Mouse (Mus musculus) hindbrain, embryonic 10.5 days (tissue): ENCODE results near the gene Rtn4ip1. TPM values are rescaled to one million over a fixed set of nuclear protein-coding genes. Genes with fewer than 3 reads are reported as not detected.

Experiments
- DNase-seq: peaks from one replicate; pipeline ENCODE4 v3.0.0-alpha.2; 2017; ENCODE audit warnings: low spot score
- H3K27ac ChIP-seq: fragments of 300-500 bp; sonication (generic); 2 replicates; pipeline ENCODE4 v1.5.1; 2016; ENCODE audit warnings: mild to moderate bottlenecking, moderate library complexity
- H3K27me3 ChIP-seq: fragments of 300-500 bp; sonication (generic); 2 replicates; pipeline ENCODE4 v1.6.1; 2016; ENCODE audit warnings: mild to moderate bottlenecking; ENCODE audit not compliant: poor library complexity, insufficient read depth, severe bottlenecking
- H3K36me3 ChIP-seq: fragments of 300-500 bp; sonication (generic); 2 replicates; pipeline ENCODE4 v1.6.1; 2016; ENCODE audit warnings: mild to moderate bottlenecking, moderate library complexity
- H3K4me1 ChIP-seq: fragments of 300-500 bp; sonication (generic); replicated peaks from 2 replicates; pipeline ENCODE4 v1.6.1; 2016; ENCODE audit warnings: mild to moderate bottlenecking
- H3K4me3 ChIP-seq: fragments of 300-500 bp; sonication (generic); 2 replicates; pipeline ENCODE4 v1.5.1; 2016; ENCODE audit warnings: mild to moderate bottlenecking, moderate library complexity
- H3K9me3 ChIP-seq: fragments of 300-500 bp; sonication (generic); 2 replicates; pipeline ENCODE4 v1.6.1; 2016; ENCODE audit warnings: mild to moderate bottlenecking, moderate library complexity
- WGBS: fragments of 180-500 bp; shearing (Covaris S2); methylation state at CpG from one replicate; pipeline ENCODE4 v1.1.7; 2016; 5-methylcytosine and 5-hydroxymethylcytosine counted together
- polyA plus RNA-seq: library from polyadenylated mRNA; unstranded; fragments of >200 nt; fragmentation: Nextera tagmentation; extraction: Ambion mirVana; gene quantifications from 2 replicates; pipeline ENCODE4 v1.2.1, GENCODE M21; 2016

Rtn4ip1 gene
- polyA plus RNA-seq, 1 experiment from 2014 or later: 17.5 TPM

GRCm38 (mm10) chr10:43998023-43998422 lies 96.4 kb downstream of the Rtn4ip1 start:
- 77% methylated on average over 9 of the region's 9 CpGs for WGBS
- Histone ChIP-seq H3K27ac (no peak overlapping the region), H3K27me3 (peaks cover 36% of the 10 kb centered on the region), H3K4me1 (peaks cover 13% of the 10 kb centered on the region), H3K36me3 (no peaks in the 10 kb centered on the region), H3K4me3 (no peak overlapping the region), H3K9me3 (no peaks in the 10 kb centered on the region)
- no peak for DNase-seq

- Histone ChIP-seq H3K4me1 (peaks cover 13% of the 10 kb centered on the region), H3K4me3 (no peak overlapping the region), H3K9me3 (no peaks in the 10 kb centered on the region), H3K36me3 (no peaks in the 10 kb centered on the region), H3K27ac (no peak overlapping the region), H3K27me3 (peaks cover 42% of the 10 kb centered on the region)
- 85% methylated on average over 8 of the region's 8 CpGs for WGBS
- DNase-seq: no peak
These were observed 97.0 kb downstream of the Rtn4ip1 start for GRCm38 (mm10) chr10:43998503-43999082.

GRCm38 (mm10) chr10:44000156-44000865 lies 98.7 kb downstream of the Rtn4ip1 start:
- Histone ChIP-seq H3K4me3 (no peak overlapping the region), H3K36me3 (no peaks in the 10 kb centered on the region), H3K27ac (no peak overlapping the region), H3K4me1 (peaks cover 23% of the 10 kb centered on the region), H3K27me3 (peaks cover 59% of the 10 kb centered on the region), H3K9me3 (no peaks in the 10 kb centered on the region)
- DNase-seq: no peak
- 67% methylated on average over 2 of the region's 2 CpGs for WGBS

GRCm38 (mm10) chr10:44002004-44002940 lies 100.7 kb downstream of the Rtn4ip1 start:
- Histone ChIP-seq H3K4me1 (peaks cover 33% of the 10 kb centered on the region), H3K27me3 (peaks cover 79% of the 10 kb centered on the region), H3K4me3 (no peak overlapping the region), H3K36me3 (no peaks in the 10 kb centered on the region), H3K27ac (no peak overlapping the region), H3K9me3 (no peaks in the 10 kb centered on the region)
- WGBS: 18% methylated on average over 14 of the region's 14 CpGs
- DNase-seq: peak; percentile 34

- H3K27ac ChIP-seq: peak overlapping the region; percentile 53; the same call in 1 of the 2 replicates
- 3% methylated on average over 11 of the region's 11 CpGs for WGBS
- H3K4me1 ChIP-seq: peaks cover 33% of the 10 kb centered on the region
- H3K9me3 ChIP-seq: no peaks in the 10 kb centered on the region
- no peak for DNase-seq
- H3K27me3 ChIP-seq: peaks cover 84% of the 10 kb centered on the region
- peak overlapping the region; percentile 55 for H3K4me3 ChIP-seq
- no peaks in the 10 kb centered on the region for H3K36me3 ChIP-seq
These were observed 101.5 kb downstream of the Rtn4ip1 start for GRCm38 (mm10) chr10:44002995-44003524.

GRCm38 (mm10) chr10:44003551-44004151 lies 102.0 kb downstream of the Rtn4ip1 start:
- under 1% methylated on average over 68 of the region's 68 CpGs for WGBS
- H3K27ac ChIP-seq: peak overlapping the region; percentile 53; the same call in 1 of the 2 replicates
- H3K9me3 ChIP-seq: no peaks in the 10 kb centered on the region
- peak overlapping the region; percentile 55 for H3K4me3 ChIP-seq
- H3K27me3 ChIP-seq: peaks cover 79% of the 10 kb centered on the region
- peaks cover 33% of the 10 kb centered on the region for H3K4me1 ChIP-seq
- DNase-seq: peak; percentile 61
- H3K36me3 ChIP-seq: no peaks in the 10 kb centered on the region

- DNase-seq: peak; percentile 52
- H3K4me3 ChIP-seq: peak overlapping the region; percentile 55
- WGBS: 1% methylated on average over 33 of the region's 33 CpGs
- H3K4me1 ChIP-seq: peaks cover 33% of the 10 kb centered on the region
- H3K27me3 ChIP-seq: peaks cover 81% of the 10 kb centered on the region
- no peak overlapping the region for H3K27ac ChIP-seq
- H3K9me3 ChIP-seq: no peaks in the 10 kb centered on the region
- H3K36me3 ChIP-seq: no peaks in the 10 kb centered on the region
These were observed 102.7 kb downstream of the Rtn4ip1 start for GRCm38 (mm10) chr10:44004221-44004751.

GRCm38 (mm10) chr10:44005677-44006641 lies 104.4 kb downstream of the Rtn4ip1 start:
- H3K36me3 ChIP-seq: no peaks in the 10 kb centered on the region
- H3K9me3 ChIP-seq: no peaks in the 10 kb centered on the region
- peaks cover 79% of the 10 kb centered on the region for H3K27me3 ChIP-seq
- 0 out of 2 replicates have a peak overlapping the region, but pooled peaks have one; percentile 16 for H3K27ac ChIP-seq
- WGBS: 1% methylated on average over 40 of the region's 40 CpGs
- peaks cover 33% of the 10 kb centered on the region for H3K4me1 ChIP-seq
- H3K4me3 ChIP-seq: peak overlapping the region; percentile 49
- DNase-seq: peak; percentile 47

Other genes starting within 250 kb of the Rtn4ip1 start
- gene Qrsl1, start 62 bp upstream of the Rtn4ip1 start, polyA plus RNA-seq: 24.8 and 27.9 TPM in 2 replicates
- gene Crybg1, start 247.0 kb downstream of the Rtn4ip1 start, polyA plus RNA-seq: 0.21 and 0.22 TPM in 2 replicates